Mouse (Mus musculus) mature B cell (primary cell): ENCODE data around the gene Fibcd1.

Source experiments
- in situ Hi-C: fragments of 300-500 bp; cut with MboI; formaldehyde crosslinking; loops from 2 replicates; pipeline ENCODE4 v1.14.3; 2019

The Fibcd1 gene

GRCm38 (mm10) chr2:31811086-31811958 lies 34.5 kb downstream of the Fibcd1 start:
- in situ Hi-C loops: loop anchor here (10.0 kb wide), 1 partner anchor 73 kb away; the partner anchor contains the start of gene Lamc3

GRCm38 (mm10) chr2:31810444-31810843 lies 35.4 kb downstream of the Fibcd1 start, which contains the start of gene Qrfp:
Qrfp (minus strand) TSS chr2:31810580.
- in situ Hi-C loops: loop anchor here (10.0 kb wide), 1 partner anchor 74 kb away; the partner anchor contains the start of gene Lamc3

GRCm38 (mm10) chr2:31809358-31809740 lies 36.5 kb downstream of the Fibcd1 start:
- in situ Hi-C loops: no loop called here

GRCm38 (mm10) chr2:31808410-31809357 lies 37.1 kb downstream of the Fibcd1 start:
- in situ Hi-C loops: no loop called here

- in situ Hi-C loops: no loop called here
Observed at GRCm38 (mm10) chr2:31806639-31807382, 39.0 kb downstream of the Fibcd1 start.

- in situ Hi-C loops: no loop called here
Observed at GRCm38 (mm10) chr2:31803480-31803879, 42.3 kb downstream of the Fibcd1 start.

GRCm38 (mm10) chr2:31802811-31803210 lies 43.0 kb downstream of the Fibcd1 start:
- in situ Hi-C loops: no loop called here

GRCm38 (mm10) chr2:31801416-31801815 lies 44.4 kb downstream of the Fibcd1 start:
- in situ Hi-C loops: no loop called here

GRCm38 (mm10) chr2:31796943-31797342 lies 48.9 kb downstream of the Fibcd1 start:
- in situ Hi-C loops: loop anchor here (25.0 kb wide), 1 partner anchor 310 kb away; no protein-coding TSS in a partner anchor

- in situ Hi-C loops: loop anchor here (25.0 kb wide), 1 partner anchor 305 kb away; no protein-coding TSS in a partner anchor
Observed at GRCm38 (mm10) chr2:31792611-31793010, 53.2 kb downstream of the Fibcd1 start.

GRCm38 (mm10) chr2:31791260-31791659 lies 54.5 kb downstream of the Fibcd1 start:
- in situ Hi-C loops: loop anchor here (25.0 kb wide), 1 partner anchor 304 kb away; no protein-coding TSS in a partner anchor

- in situ Hi-C loops: loop anchor here (25.0 kb wide), 1 partner anchor 303 kb away; no protein-coding TSS in a partner anchor
Observed at GRCm38 (mm10) chr2:31790728-31791251, 55.0 kb downstream of the Fibcd1 start.

GRCm38 (mm10) chr2:31789215-31789614 lies 56.6 kb downstream of the Fibcd1 start:
- in situ Hi-C loops: loop anchor here (10.0 to 25.0 kb wide), 2 partner anchors 104 to 302 kb away; partner anchors contain the start of gene Abl1

- in situ Hi-C loops: loop anchor here (10.0 to 25.0 kb wide), 2 partner anchors 103 to 301 kb away; partner anchors contain the start of gene Abl1
Observed at GRCm38 (mm10) chr2:31788227-31788626, 57.6 kb downstream of the Fibcd1 start.

GRCm38 (mm10) chr2:31787029-31787428 lies 58.8 kb downstream of the Fibcd1 start:
- in situ Hi-C loops: loop anchor here (10.0 to 25.0 kb wide), 2 partner anchors 102 to 300 kb away; partner anchors contain the start of gene Abl1

- in situ Hi-C loops: loop anchor here (10.0 to 25.0 kb wide), 2 partner anchors 100 to 298 kb away; partner anchors contain the start of gene Abl1
Observed at GRCm38 (mm10) chr2:31785074-31785473, 60.7 kb downstream of the Fibcd1 start.

GRCm38 (mm10) chr2:31782958-31783602 lies 62.7 kb downstream of the Fibcd1 start:
- in situ Hi-C loops: loop anchor here (10.0 to 25.0 kb wide), 2 partner anchors 98 to 296 kb away; partner anchors contain the start of gene Abl1

- in situ Hi-C loops: loop anchor here (25.0 kb wide), 1 partner anchor 292 kb away; no protein-coding TSS in a partner anchor
Observed at GRCm38 (mm10) chr2:31779258-31779657, 66.5 kb downstream of the Fibcd1 start.

- in situ Hi-C loops: loop anchor here (25.0 kb wide), 1 partner anchor 289 kb away; no protein-coding TSS in a partner anchor
Observed at GRCm38 (mm10) chr2:31776479-31776878, 69.3 kb downstream of the Fibcd1 start.
